Mouse (Mus musculus): Measurements from ENCODE around the gene Dido1. TPM values are rescaled to one million over a fixed set of nuclear protein-coding genes. Genes with fewer than 3 reads are reported as not detected.

The Dido1 gene
- polyA plus RNA-seq, 1 experiment = 26.6 TPM

- Histone ChIP-seq H3K36me3 (ENCODE audit: control insufficient read depth, insufficient read depth, low read length) (peaks cover 1% of the 10 kb centered on the region; the same call in 1 of the 2 replicates), H3K4me3 (ENCODE audit: control insufficient read depth, low read depth, low read length) (peak overlapping the region; percentile 93), H3K27ac (ENCODE audit: control insufficient read depth, insufficient read depth, low read depth, low read length) (peak overlapping the region; percentile 90), H3K27me3 (ENCODE audit: control insufficient read depth, insufficient read depth, low read length) (no peaks in the 10 kb centered on the region), H3K4me1 (ENCODE audit: control insufficient read depth, insufficient read depth, low read length) (peaks cover 2% of the 10 kb centered on the region)
- TF ChIP-seq POLR2A (IDR thresholded peaks at IDR 0.05; ENCODE audit: control insufficient read depth, low read depth, low read length) (peak; percentile 51), CTCF (IDR thresholded peaks at IDR 0.05; ENCODE audit: control insufficient read depth, insufficient read depth, insufficient replicate concordance, low read depth, low read length) (no peak)
These were observed 67.9 kb downstream of the Dido1 start for GRCm38 (mm10) chr2:180641576-180642554.

- H3K4me3 ChIP-seq (ENCODE audit: control insufficient read depth, low read depth, low read length) = no peak overlapping the region
- no peaks in the 10 kb centered on the region for H3K4me1 ChIP-seq (ENCODE audit: control insufficient read depth, insufficient read depth, low read length)
- H3K27me3 ChIP-seq (ENCODE audit: control insufficient read depth, insufficient read depth, low read length) = no peaks in the 10 kb centered on the region
- H3K27ac ChIP-seq (ENCODE audit: control insufficient read depth, insufficient read depth, low read depth, low read length) = no peak overlapping the region
- TF ChIP-seq POLR2A (IDR thresholded peaks at IDR 0.05; ENCODE audit: control insufficient read depth, low read depth, low read length) = no peak
- TF ChIP-seq CTCF (IDR thresholded peaks at IDR 0.05; ENCODE audit: control insufficient read depth, insufficient read depth, insufficient replicate concordance, low read depth, low read length) = no peak
- H3K36me3 ChIP-seq (ENCODE audit: control insufficient read depth, insufficient read depth, low read length) = no peaks in the 10 kb centered on the region
These were observed 97.9 kb downstream of the Dido1 start for GRCm38 (mm10) chr2:180611882-180612281.

- Histone ChIP-seq H3K36me3 (ENCODE audit: control insufficient read depth, insufficient read depth, low read length) (no peaks in the 10 kb centered on the region), H3K4me3 (ENCODE audit: control insufficient read depth, low read depth, low read length) (no peak overlapping the region), H3K27me3 (ENCODE audit: control insufficient read depth, insufficient read depth, low read length) (no peaks in the 10 kb centered on the region), H3K4me1 (ENCODE audit: control insufficient read depth, insufficient read depth, low read length) (no peaks in the 10 kb centered on the region), H3K27ac (ENCODE audit: control insufficient read depth, insufficient read depth, low read depth, low read length) (no peak overlapping the region)
- no peak for TF ChIP-seq CTCF (IDR thresholded peaks at IDR 0.05; ENCODE audit: control insufficient read depth, insufficient read depth, insufficient replicate concordance, low read depth, low read length)
- no peak for TF ChIP-seq POLR2A (IDR thresholded peaks at IDR 0.05; ENCODE audit: control insufficient read depth, low read depth, low read length)
These were observed 99.5 kb downstream of the Dido1 start for GRCm38 (mm10) chr2:180610283-180610682.

Other genes starting within 250 kb of the Dido1 start
- 0.43 and 0.55 TPM in 2 replicates for gene Ntsr1, start 210.0 kb downstream of the Dido1 start, polyA plus RNA-seq (2012; rRNA removed)
- gene Mrgbp, start 128.7 kb downstream of the Dido1 start, polyA plus RNA-seq (2012; rRNA removed) = 80.1 and 81.9 TPM in 2 replicates
- gene Ogfr, start 120.8 kb downstream of the Dido1 start, polyA plus RNA-seq (2012; rRNA removed) = 13.7 and 20.0 TPM in 2 replicates
- gene Col9a3, start 112.2 kb downstream of the Dido1 start, polyA plus RNA-seq (2012; rRNA removed) = 23.2 and 25.2 TPM in 2 replicates
- gene Tcfl5, start 67.3 kb downstream of the Dido1 start, polyA plus RNA-seq (2012; rRNA removed) = 177 and 192 TPM in 2 replicates
- 29.3 and 30.9 TPM in 2 replicates for gene Gid8, start 118 bp upstream of the Dido1 start, polyA plus RNA-seq (2012; rRNA removed)
- 16.0 and 16.4 TPM in 2 replicates for gene Slc17a9, start 15.3 kb upstream of the Dido1 start, polyA plus RNA-seq (2012; rRNA removed)
- 0.05 and 0.16 TPM in 2 replicates for gene Bhlhe23, start 66.9 kb upstream of the Dido1 start, polyA plus RNA-seq (2012; rRNA removed)
- 22.5 TPM in 2 replicates for gene Ythdf1, start 210.9 kb upstream of the Dido1 start, polyA plus RNA-seq (2012; rRNA removed)
- not detected in 2 replicates for gene Birc7, start 219.0 kb upstream of the Dido1 start, polyA plus RNA-seq (2012; rRNA removed)
- 2.3 and 3.7 TPM in 2 replicates for gene Nkain4, start 244.7 kb upstream of the Dido1 start, polyA plus RNA-seq (2012; rRNA removed)